Mouse (Mus musculus) small intestine, adult 2 months (tissue): Measurements from ENCODE around the gene H2-DMb2.

ENCODE experiments used
- CTCF ChIP-seq: fragments of 200-500 bp; IDR thresholded peaks from 2 replicates; pipeline ENCODE4 v1.5.1; 2012; ENCODE audit warnings: low read depth, mild to moderate bottlenecking, control low read depth, inconsistent platforms, low read length, moderate library complexity, mixed read lengths; ENCODE audit not compliant: insufficient replicate concordance, insufficient read length; ENCODE audit errors: extremely low read depth
- POLR2A ChIP-seq: fragments of 200-500 bp; IDR thresholded peaks from 2 replicates; pipeline ENCODE4 v1.6.1; 2012; ENCODE audit warnings: low read depth, mild to moderate bottlenecking, control low read depth, inconsistent platforms, low read length, moderate library complexity

DNA sequence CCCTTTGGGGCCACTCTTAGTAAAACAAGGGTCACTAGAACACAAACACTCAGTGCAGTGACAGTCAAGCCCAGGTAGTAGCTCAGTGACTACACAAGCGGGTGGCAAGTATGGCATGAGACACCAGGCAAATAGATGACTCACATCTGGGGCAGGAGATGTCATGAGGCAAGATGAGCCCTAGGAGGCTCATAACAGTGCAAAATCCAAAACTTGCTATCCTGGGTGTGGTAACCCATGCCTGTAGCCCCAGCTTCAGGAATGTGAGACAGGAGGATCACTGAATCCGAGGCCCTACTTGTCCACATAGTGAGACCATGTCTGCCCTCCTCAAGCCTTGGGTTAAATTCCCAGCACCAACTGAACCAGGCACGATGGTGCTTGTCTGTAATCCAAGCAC lies 8.7 kb upstream of the H2-DMb2 start:
- TF ChIP-seq POLR2A (no peak), CTCF (no peak)
